Mouse (Mus musculus) layer of hippocampus, postnatal 14 days (tissue): ENCODE measurements at regions not wholly inside any gene's neighbourhood (a gene's known extent, or its start where the extent isn't known, plus 50 kb on each side); places are given as distances from the start of the nearest gene placed in this dataset.

Source experiments
- DNase-seq, 2 experiments: peaks; one replicate each; pipeline ENCODE4 v3.0.0; 2021 to 2022; ENCODE audit warnings: low spot score in 2 of 2, mixed read lengths in 1 of 2

- peak; percentile 65 to 85 for DNase-seq
Measured at GRCm38 (mm10) chr8:78003888-78004543, 209.1 kb upstream of the Ttc29 start.

DNA sequence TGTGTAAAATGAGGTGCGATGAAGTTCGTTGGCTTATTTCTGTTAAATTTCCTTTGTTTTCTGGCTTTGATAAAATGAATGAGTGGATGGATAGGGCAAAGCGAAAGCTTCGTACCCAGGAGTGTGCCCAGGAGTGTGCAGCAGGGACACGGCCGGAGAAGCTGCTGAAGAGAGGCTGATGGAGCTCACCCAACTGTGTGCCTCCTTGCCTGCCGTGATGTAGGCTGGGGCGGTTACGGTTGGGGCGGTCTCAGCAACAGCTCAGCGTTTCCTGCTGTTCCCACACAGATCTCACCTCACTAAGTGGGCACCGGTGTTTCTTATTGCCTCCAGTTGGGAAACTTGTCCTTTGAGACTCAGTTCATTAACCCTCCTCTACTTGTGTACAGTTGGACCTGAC is 208.2 kb upstream of the Ttc29 start:
- DNase-seq = no peak

DNA sequence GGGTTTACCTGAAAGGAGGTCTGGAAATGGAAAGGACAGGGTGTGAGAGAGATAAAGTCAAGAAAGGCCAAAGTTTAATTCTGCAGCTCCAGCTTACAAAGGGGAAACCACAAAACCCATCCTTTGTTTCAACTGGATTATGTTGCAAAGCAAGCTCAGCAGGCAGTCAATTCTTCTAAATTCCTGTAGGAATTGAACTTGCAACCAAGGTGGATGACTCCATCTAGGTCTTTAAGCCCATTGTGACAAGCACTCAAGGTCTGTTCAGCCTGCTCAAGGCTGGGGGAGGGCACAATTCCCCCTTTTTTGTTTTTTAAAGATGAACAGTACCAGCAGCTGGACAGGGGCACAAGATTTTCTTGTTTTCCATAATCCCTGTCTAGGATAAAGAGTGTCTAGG is 200.0 kb upstream of the Ttc29 start:
- no peak for DNase-seq

DNA sequence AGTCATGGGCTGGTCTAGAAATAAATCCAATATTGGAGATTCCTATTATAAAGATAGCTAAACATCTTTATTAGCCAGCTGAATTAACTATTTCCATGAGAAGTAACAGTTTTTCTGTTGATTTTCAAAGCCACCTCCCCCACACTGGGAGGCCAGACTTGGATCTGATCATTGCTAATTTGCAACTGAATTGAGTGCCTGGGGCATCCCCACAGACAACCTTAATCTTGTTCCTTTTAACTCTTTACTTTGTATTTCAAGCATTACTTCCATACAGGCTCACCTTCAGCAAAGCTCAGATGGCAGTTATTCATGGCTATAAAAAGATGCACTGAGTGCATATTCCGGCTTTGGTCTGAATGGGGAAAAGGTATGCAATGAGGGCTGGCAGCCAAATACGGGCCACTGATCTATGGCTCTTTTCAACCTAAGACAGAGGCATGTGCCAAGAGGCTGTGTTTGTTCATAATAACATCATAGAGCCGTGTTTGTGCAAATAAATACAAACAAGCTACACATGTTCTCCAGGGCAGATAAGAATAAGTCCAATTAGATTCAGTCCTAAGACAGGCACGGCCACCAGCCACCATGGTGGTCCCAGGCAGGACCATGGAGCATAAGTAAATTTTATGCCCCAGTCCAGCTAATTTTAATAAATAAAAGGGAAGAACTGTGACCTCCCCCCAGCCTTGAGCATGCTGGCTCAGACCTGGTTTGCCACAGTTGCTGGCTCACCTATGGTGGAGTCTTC is 194.5 kb upstream of the Ttc29 start:
- no peak for DNase-seq

- DNase-seq = no peak
Measured at GRCm38 (mm10) chr8:78021473-78021872, 191.6 kb upstream of the Ttc29 start.

- DNase-seq = no peak
Measured at GRCm38 (mm10) chr8:78022986-78023385, 190.1 kb upstream of the Ttc29 start.

DNA sequence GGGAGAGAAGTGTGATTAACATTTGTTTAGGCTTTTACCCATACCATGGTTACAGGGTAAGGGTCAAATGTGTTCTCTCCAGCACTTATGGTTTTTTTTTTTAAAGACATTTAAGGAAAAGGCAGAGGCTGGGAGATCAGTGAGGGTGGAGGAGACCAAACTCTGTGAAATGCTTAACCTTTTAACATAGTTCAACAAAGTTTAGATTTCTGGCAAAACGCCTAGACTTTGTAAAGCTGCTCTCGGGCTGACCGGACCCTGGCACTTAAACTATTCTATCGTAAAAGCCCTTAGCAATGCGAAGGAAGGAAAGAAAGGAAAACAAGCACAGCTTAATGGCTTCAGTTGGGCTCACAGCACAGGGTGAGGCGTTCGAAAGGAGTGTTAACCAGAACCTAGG is 189.6 kb upstream of the Ttc29 start:
- DNase-seq = no peak

- DNase-seq = no peak
Measured at GRCm38 (mm10) chr8:78023936-78024335, 189.2 kb upstream of the Ttc29 start.

DNA sequence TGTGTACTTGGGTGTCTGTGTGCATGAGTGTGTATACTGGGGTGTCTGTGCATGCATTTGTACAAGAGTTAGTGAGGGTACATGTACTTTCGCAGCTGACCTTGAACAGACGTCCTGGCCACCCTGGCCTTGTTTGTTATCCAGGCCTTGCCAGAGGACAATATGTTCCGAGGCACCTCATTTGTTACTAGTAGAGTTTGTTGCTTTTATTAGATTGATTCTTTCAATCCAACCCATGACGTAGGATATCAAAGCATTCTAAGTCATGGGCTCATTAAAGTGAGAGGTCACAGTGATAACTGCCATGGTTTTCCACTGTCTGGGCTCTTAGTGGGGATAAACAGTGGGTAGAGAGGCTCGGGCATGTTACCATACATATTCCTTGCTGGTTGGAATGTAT is 188.1 kb upstream of the Ttc29 start:
- DNase-seq = no peak

- DNase-seq = no peak
Measured at GRCm38 (mm10) chr8:78027371-78027770, 185.7 kb upstream of the Ttc29 start.

DNA sequence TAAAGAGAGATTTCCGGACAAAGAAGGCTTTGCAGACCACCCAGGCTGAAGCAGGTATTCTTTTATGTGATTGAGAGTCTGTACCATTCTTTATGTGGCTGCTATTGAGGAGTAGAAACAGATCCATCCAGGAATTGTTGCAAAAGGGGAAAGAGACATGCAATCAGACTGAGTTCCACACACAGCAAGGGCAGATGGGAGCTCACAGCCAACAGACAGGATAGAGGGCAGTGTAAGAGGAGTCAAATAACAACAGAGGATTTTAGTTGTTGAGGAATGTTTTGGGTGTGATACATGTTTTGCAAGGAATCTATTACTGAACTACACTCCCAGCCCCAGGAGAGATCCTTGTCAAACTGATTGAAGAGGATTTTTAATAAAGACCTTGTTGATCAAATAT is 184.2 kb upstream of the Ttc29 start:
- DNase-seq = no peak

- no peak for DNase-seq
Measured at GRCm38 (mm10) chr8:78031811-78032210, 181.3 kb upstream of the Ttc29 start.

DNA sequence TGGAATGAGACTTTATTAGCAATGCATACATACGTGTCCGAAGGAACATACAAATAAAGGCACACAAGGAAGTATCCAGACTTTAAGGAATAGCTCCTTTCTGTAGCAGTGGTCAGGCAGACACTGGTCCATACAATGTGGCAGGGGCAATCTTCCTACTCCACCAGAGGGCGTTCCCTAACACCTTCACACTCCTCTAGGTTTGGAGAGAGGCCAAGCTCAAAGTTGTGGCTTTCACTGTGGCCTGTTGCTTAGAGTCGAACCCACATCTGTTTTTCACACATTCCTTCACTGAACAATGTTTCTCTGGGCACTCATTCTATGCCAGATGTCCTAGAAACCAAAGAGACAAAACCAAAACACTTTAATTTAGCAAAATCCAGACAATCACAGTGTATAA is 178.4 kb upstream of the Ttc29 start:
- DNase-seq = no peak

GRCm38 (mm10) chr8:78037218-78037617 is 175.9 kb upstream of the Ttc29 start:
- peak in 1 of 2 experiments; percentile 53 for DNase-seq

- no peak for DNase-seq
Measured at GRCm38 (mm10) chr8:78046691-78047090, 166.4 kb upstream of the Ttc29 start.

- DNase-seq = no peak
Measured at GRCm38 (mm10) chr8:78050768-78051167, 162.3 kb upstream of the Ttc29 start.

GRCm38 (mm10) chr8:78054435-78054834 is 158.7 kb upstream of the Ttc29 start:
- no peak for DNase-seq

DNA sequence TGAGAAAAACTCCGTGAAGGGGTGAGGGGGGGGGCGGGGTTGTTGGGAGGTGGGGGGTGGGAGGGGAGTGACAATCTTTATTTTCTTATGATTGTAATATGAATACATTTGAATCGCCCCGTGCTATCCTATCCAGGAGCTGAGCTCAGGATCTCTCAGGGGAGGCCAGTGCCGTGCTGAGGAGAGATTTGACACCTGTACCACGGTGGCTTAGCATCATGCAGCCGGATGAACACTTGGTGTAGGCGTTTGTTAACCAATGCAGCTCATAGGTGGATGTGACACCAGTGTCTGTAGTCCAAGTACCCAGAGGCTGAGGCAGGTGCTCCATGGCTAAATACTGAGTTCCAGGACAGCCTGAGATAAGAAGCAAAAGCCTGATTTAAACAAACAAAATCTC is 158.2 kb upstream of the Ttc29 start:
- no peak for DNase-seq

DNA sequence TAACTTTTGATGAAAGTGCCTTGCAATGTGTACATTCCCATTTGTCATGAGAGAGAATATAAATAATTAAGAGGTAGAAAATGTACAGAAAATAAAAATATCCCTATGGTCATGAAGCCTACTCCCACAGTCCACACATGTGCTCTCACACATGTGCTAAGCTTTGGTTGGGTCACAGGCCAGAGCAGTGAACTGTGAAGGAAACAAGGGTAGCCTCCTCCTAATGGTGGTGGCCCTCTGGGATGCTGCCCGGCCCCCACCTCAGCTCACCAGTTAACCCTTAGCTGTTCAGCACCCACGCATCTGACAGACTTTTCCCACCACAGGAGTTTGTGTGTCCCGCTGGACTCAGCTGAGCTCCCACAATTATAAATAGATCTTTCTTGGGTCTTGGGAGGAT is 157.6 kb upstream of the Ttc29 start:
- DNase-seq = no peak

GRCm38 (mm10) chr8:78057357-78057756 is 155.7 kb upstream of the Ttc29 start:
- DNase-seq = no peak

- peak in 1 of 2 experiments; percentile 71 for DNase-seq
Measured at GRCm38 (mm10) chr8:78061827-78062719, 151.0 kb upstream of the Ttc29 start.

DNA sequence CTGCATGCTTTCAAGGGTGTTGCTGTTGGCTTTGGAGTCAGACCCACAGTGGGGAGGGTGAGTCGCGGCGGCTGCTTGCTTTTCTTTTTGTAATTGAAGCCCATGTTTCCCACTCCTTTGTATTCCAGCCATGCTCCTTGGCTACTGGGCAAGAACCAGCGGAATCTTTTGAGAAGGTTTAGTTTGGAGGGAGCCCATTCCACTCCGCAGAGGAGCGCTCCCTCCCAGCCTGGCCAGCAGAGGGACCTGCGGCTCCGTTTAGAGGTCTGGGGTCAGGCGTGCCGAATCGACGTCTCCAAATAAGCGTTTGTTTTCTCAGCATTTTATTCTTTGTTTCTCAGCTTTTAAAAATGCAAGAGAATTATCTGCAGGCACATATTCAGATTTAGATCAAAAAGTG is 149.6 kb upstream of the Ttc29 start:
- DNase-seq = peak; percentile 46 to 75
